Mouse (Mus musculus) right cerebral cortex, postnatal 14 days (tissue): ENCODE measurements around the gene Snrnp200.
A peak's percentile ranks its signal among the peaks of the same experiment; 100 is the strongest.
"Not testable (repeated sequence)": the region's sequence is repeated elsewhere in the genome, so short reads cannot be mapped to it uniquely, and the experiment has no call there.

Experiments used
- DNase-seq: peaks from one replicate; pipeline ENCODE4 v3.0.0; 2022

The Snrnp200 gene

GRCm38 (mm10) chr2:127207547-127208451 lies at the start of gene Snrnp200, which contains the start of gene 1810024B03Rik:
TSS of gene Snrnp200 (plus strand) at chr2:127208386.
TSS of gene 1810024B03Rik (minus strand) at chr2:127208280.
- peak; percentile 91 for DNase-seq

- DNase-seq = no peak
Observed at GRCm38 (mm10) chr2:127165675-127166074, 42.5 kb upstream of the Snrnp200 start.

- DNase-seq = not testable (repeated sequence)
Observed at GRCm38 (mm10) chr2:127166261-127166660, 41.9 kb upstream of the Snrnp200 start.

GRCm38 (mm10) chr2:127182598-127183381 lies 25.4 kb upstream of the Snrnp200 start:
- DNase-seq = peak; percentile 62

GRCm38 (mm10) chr2:127189574-127189973 lies 18.6 kb upstream of the Snrnp200 start:
- DNase-seq = no peak

- DNase-seq = peak; percentile 58
Observed at GRCm38 (mm10) chr2:127204932-127205331, 3.3 kb upstream of the Snrnp200 start.

- DNase-seq = not testable (repeated sequence)
Observed at GRCm38 (mm10) chr2:127205936-127206335, 2.2 kb upstream of the Snrnp200 start.

GRCm38 (mm10) chr2:127206916-127207315 lies 1.3 kb upstream of the Snrnp200 start:
- DNase-seq = no peak

GRCm38 (mm10) chr2:127208452-127208769 lies 225 bp downstream of the Snrnp200 start:
- DNase-seq = no peak

- no peak for DNase-seq
Observed at GRCm38 (mm10) chr2:127210701-127211100, 2.5 kb downstream of the Snrnp200 start.

- no peak for DNase-seq
Observed at GRCm38 (mm10) chr2:127217746-127218145, 9.6 kb downstream of the Snrnp200 start.

- no peak for DNase-seq
Observed at GRCm38 (mm10) chr2:127225261-127225660, 17.1 kb downstream of the Snrnp200 start.

- no peak for DNase-seq
Observed at GRCm38 (mm10) chr2:127237897-127238610, 29.9 kb downstream of the Snrnp200 start.

- no peak for DNase-seq
Observed at GRCm38 (mm10) chr2:127240065-127240464, 31.9 kb downstream of the Snrnp200 start.

- peak; percentile 98 for DNase-seq
Observed at GRCm38 (mm10) chr2:127247592-127248333, 39.6 kb downstream of the Snrnp200 start, which contains the start of the genes Ciao1 and Tmem127. TSS of gene Ciao1 (minus strand) at chr2:127247816. TSS of gene Tmem127 (plus strand) at chr2:127247908.

GRCm38 (mm10) chr2:127248334-127249004 lies 40.3 kb downstream of the Snrnp200 start:
- DNase-seq = peak; percentile 45

- no peak for DNase-seq
Observed at GRCm38 (mm10) chr2:127250291-127251008, 42.3 kb downstream of the Snrnp200 start.

GRCm38 (mm10) chr2:127251457-127251856 lies 43.3 kb downstream of the Snrnp200 start:
- DNase-seq = no peak

- DNase-seq = no peak
Observed at GRCm38 (mm10) chr2:127251880-127252527, 43.8 kb downstream of the Snrnp200 start.

GRCm38 (mm10) chr2:127252787-127253186 lies 44.6 kb downstream of the Snrnp200 start:
- DNase-seq = no peak
